Mouse (Mus musculus) erythroblast, embryonic 14.5 days (primary cell): Measurements from ENCODE around the gene Kat7.

Experiments
- GATA1 ChIP-seq: IDR thresholded peaks from 2 replicates; pipeline ENCODE4 v1.6.1; 2012; ENCODE audit warnings: low read length, inconsistent platforms, mixed read lengths
- TAL1 ChIP-seq: IDR thresholded peaks from 3 replicates; pipeline ENCODE4 v1.6.1; 2012; ENCODE audit warnings: low read length, inconsistent platforms, mixed read lengths

DNA sequence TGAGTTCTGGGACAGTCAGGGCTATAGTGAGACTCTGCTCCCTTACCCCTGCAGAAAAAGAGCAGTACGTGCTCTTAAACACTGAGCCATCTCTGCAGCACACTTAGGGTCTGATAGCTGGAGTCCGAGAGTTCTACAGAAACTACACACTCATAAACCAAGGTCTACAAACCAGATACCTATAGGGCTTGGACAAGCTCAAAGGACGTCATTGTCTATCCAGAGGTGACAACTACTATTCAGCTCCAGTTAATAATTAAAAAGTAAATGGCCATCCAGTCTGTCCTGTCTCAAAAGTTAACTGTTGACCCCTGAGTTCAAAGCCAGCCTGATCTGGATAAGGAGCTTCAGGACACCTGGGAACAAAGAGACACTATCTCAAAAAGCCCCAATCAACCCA, 8.3 kb downstream of the Kat7 start:
- no peak for TF ChIP-seq GATA1
- TF ChIP-seq TAL1 = no peak
